Mouse (Mus musculus): ENCODE results near the gene Has1. TPM values are rescaled to one million over a fixed set of nuclear protein-coding genes. Genes with fewer than 3 reads are reported as not detected.

Has1 gene
- total and polyA plus RNA-seq, 2 experiments from 2014 or later: 1.1 to 1.4 TPM

- Histone ChIP-seq H3K27me3 (ENCODE audit: insufficient read depth, low read length) (no peaks in the 10 kb centered on the region), H3K4me2 (ENCODE audit: low read depth, low read length) (no peak overlapping the region), H3K4me3 (ENCODE audit: low read length) (no peak overlapping the region), H3K9me3 (ENCODE audit: low read length) (no peaks in the 10 kb centered on the region), H3K4me1 (ENCODE audit: insufficient read depth, low read length) (no peaks in the 10 kb centered on the region), H3K36me3 (ENCODE audit: insufficient read depth, low read length) (no peaks in the 10 kb centered on the region), H3K9ac (replicated peaks; ENCODE audit: low read length) (no peak overlapping the region), H3K27ac (no peak overlapping the region)
- ATAC-seq (no peak), DNase-seq (ENCODE audit: low spot score) (no peak)
- no peak for TF ChIP-seq CTCF (IDR thresholded peaks at IDR 0.05; ENCODE audit: low read depth)
- 51% methylated on average over 2 of the region's 2 CpGs for WGBS
Measured at GRCm38 (mm10) chr17:17795527-17795926, 59.5 kb downstream of the Has1 start.

MicroRNAs encoded within 50 kb of the gene (microRNA counts, 519-probe panel; counts per million panel counts)
- microRNA mmu-let-7e: 5,987 counts per million, percentile 94 among the panel's probes with 10 or more counts
- 948 counts per million, percentile 11 among the panel's probes with 10 or more counts for microRNA mmu-miR-125a-3p
- 7,073 counts per million, percentile 98 among the panel's probes with 10 or more counts for microRNA mmu-miR-125a-5p
- microRNA mmu-miR-99b: 5,270 counts per million, percentile 87 among the panel's probes with 10 or more counts

Small RNA genes within 50 kb of the gene (microRNA-seq; reads per million reads assigned to microRNA genes)
- gene Gm25927 (0 reads per million in 2 experiments), gene Mir125a (5,286 to 8,849 reads per million in 2 experiments), gene Mir99b (15,144 to 15,984 reads per million in 2 experiments), gene Mirlet7e (0 reads per million in 2 experiments)

Other genes with a start within 250 kb of the Has1 start
- 21.0 and 23.4 TPM in 2 replicates for gene Lnpep, start 230.2 kb downstream of the Has1 start, total RNA-seq (2014; rRNA removed)
- gene Lnpep, start 230.2 kb downstream of the Has1 start, polyA plus RNA-seq (2015; fragmentation: Nextera tagmentation; extraction: Ambion mirVana): 7.4 and 7.8 TPM in 2 replicates
- gene Vmn2r90, start 151.5 kb downstream of the Has1 start, total RNA-seq (2014; rRNA removed): not detected in 2 replicates
- not detected in 2 replicates for gene Vmn2r90, start 151.5 kb downstream of the Has1 start, polyA plus RNA-seq (2015; fragmentation: Nextera tagmentation; extraction: Ambion mirVana)
- gene Spaca6, start 28.0 kb downstream of the Has1 start, total RNA-seq (2014; rRNA removed): 22.8 and 29.8 TPM in 2 replicates
- 18.4 and 18.7 TPM in 2 replicates for gene Spaca6, start 28.0 kb downstream of the Has1 start, polyA plus RNA-seq (2015; fragmentation: Nextera tagmentation; extraction: Ambion mirVana)
- not detected in 2 replicates for gene Fpr1, start 28.7 kb upstream of the Has1 start, total RNA-seq (2014; rRNA removed)
- gene Fpr1, start 28.7 kb upstream of the Has1 start, polyA plus RNA-seq (2015; fragmentation: Nextera tagmentation; extraction: Ambion mirVana): not detected in 2 replicates
- gene Fpr2, start 32.6 kb upstream of the Has1 start, total RNA-seq (2014; rRNA removed): 1.5 TPM in 1 of 2 replicates, not detected in the other
- 0.32 and 0.41 TPM in 2 replicates for gene Fpr2, start 32.6 kb upstream of the Has1 start, polyA plus RNA-seq (2015; fragmentation: Nextera tagmentation; extraction: Ambion mirVana)
- gene Fpr3, start 32.6 kb upstream of the Has1 start, total RNA-seq (2014; rRNA removed): not detected in 2 replicates
- gene Fpr3, start 32.6 kb upstream of the Has1 start, polyA plus RNA-seq (2015; fragmentation: Nextera tagmentation; extraction: Ambion mirVana): not detected in 2 replicates
- gene Fpr-rs4, start 166.5 kb upstream of the Has1 start, total RNA-seq (2014; rRNA removed): not detected in 2 replicates
- gene Fpr-rs4, start 166.5 kb upstream of the Has1 start, polyA plus RNA-seq (2015; fragmentation: Nextera tagmentation; extraction: Ambion mirVana): not detected in 2 replicates
- gene Vmn2r124, start 194.2 kb upstream of the Has1 start, total RNA-seq (2014; rRNA removed): not detected in 2 replicates
- gene Vmn2r124, start 194.2 kb upstream of the Has1 start, polyA plus RNA-seq (2015; fragmentation: Nextera tagmentation; extraction: Ambion mirVana): not detected in 2 replicates
- not detected in 2 replicates for gene Vmn2r91, start 229.8 kb upstream of the Has1 start, total RNA-seq (2014; rRNA removed)
- gene Vmn2r91, start 229.8 kb upstream of the Has1 start, polyA plus RNA-seq (2015; fragmentation: Nextera tagmentation; extraction: Ambion mirVana): not detected in 2 replicates

All from hindbrain, postnatal 0 days (tissue).